Comparison of ENCODE assay signal across 8 mouse cellular contexts in genomic region chr16:35021903-35022241, GRCm38 (mm10). TPM values are rescaled to one million over a fixed set of nuclear protein-coding genes. Genes with fewer than 3 reads are reported as not detected.
DNase-seq lines count a peak whose midpoint lies in the region; ATAC-seq and TF ChIP-seq lines count a peak whose summit lies in the region.

No protein-coding gene starts in this region.

- DNase-seq in heart, postnatal 0 days (ENCODE audit: low spot score), result no peak
- no peak for DNase-seq in heart, adult 8-10 months (ENCODE audit: low spot score)
- no peak for DNase-seq in hindbrain, embryonic 11.5 days (ENCODE audit: low spot score)
- no peak for DNase-seq in midbrain, embryonic 10.5 days (ENCODE audit: low spot score)
- DNase-seq in left cerebral cortex, adult 8-10 months (ENCODE audit: low spot score in 2 of 2), result no peak
- DNase-seq in ovary, postnatal 10 days (ENCODE audit: low spot score), result no peak
- no peak for DNase-seq in thymus, postnatal 36 days

- H3K4me3 ChIP-seq in heart, postnatal 0 days (ENCODE audit: low read depth, low read length), result peak overlapping the region; percentile 87
- H3K4me3 ChIP-seq in bone marrow macrophage, adult 2 months (ENCODE audit: insufficient read depth, low read length), result peak overlapping the region; percentile 53
- H3K4me3 ChIP-seq in hindbrain, embryonic 11.5 days (ENCODE audit: low read depth, low read length), result peak overlapping the region; percentile 90
- H3K4me3 ChIP-seq in midbrain, embryonic 10.5 days, result peak overlapping the region; percentile 86

- no peak for ATAC-seq in heart, postnatal 0 days (ENCODE audit: insufficient read depth, low read depth)
- no peak for ATAC-seq in hindbrain, embryonic 11.5 days (ENCODE audit: low FRiP score)

- H3K4me2 ChIP-seq in heart, postnatal 0 days (ENCODE audit: low read depth, low read length), result peak overlapping the region; percentile 89
- peak overlapping the region; percentile 35; the same call in 1 of the 2 replicates for H3K4me2 ChIP-seq in hindbrain, embryonic 11.5 days (replicated peaks; ENCODE audit: low read depth, low read length)

- no peak overlapping the region for H3K27ac ChIP-seq in heart, postnatal 0 days (ENCODE audit: low read depth)
- no peak overlapping the region for H3K27ac ChIP-seq in bone marrow macrophage, adult 2 months (ENCODE audit: insufficient read depth, low read depth, low read length)
- H3K27ac ChIP-seq in hindbrain, embryonic 11.5 days (ENCODE audit: low read depth, low read length), result no peak overlapping the region
- peak overlapping the region; percentile 92 for H3K27ac ChIP-seq in midbrain, embryonic 10.5 days (replicated peaks)

- H3K27me3 ChIP-seq in heart, postnatal 0 days (ENCODE audit: control insufficient read depth, insufficient read depth, low read length), result 0 out of 2 replicates have a peak, but pooled peaks cover 7% of the 10 kb centered on the region
- no peaks in the 10 kb centered on the region for H3K27me3 ChIP-seq in hindbrain, embryonic 11.5 days (ENCODE audit: control insufficient read depth, insufficient read depth, low read length)
- H3K27me3 ChIP-seq in midbrain, embryonic 10.5 days (ENCODE audit: low read depth, poor library complexity, severe bottlenecking), result peaks cover 39% of the 10 kb centered on the region

- no peak for TF ChIP-seq POLR2A in bone marrow macrophage, adult 2 months (IDR thresholded peaks at IDR 0.05; ENCODE audit: borderline replicate concordance, low read depth, low read length)

- peaks cover 4% of the 10 kb centered on the region; the same call in 1 of the 2 replicates for H3K36me3 ChIP-seq in heart, postnatal 0 days (replicated peaks; ENCODE audit: control insufficient read depth, insufficient read depth, low read length)
- H3K36me3 ChIP-seq in hindbrain, embryonic 11.5 days (ENCODE audit: control insufficient read depth, insufficient read depth, low read length), result no peaks in the 10 kb centered on the region
- peaks cover 18% of the 10 kb centered on the region for H3K36me3 ChIP-seq in midbrain, embryonic 10.5 days

- 52% methylated on average over 5 of the region's 5 CpGs for WGBS in heart, postnatal 0 days
- WGBS in hindbrain, embryonic 11.5 days, result 58% methylated on average over 5 of the region's 5 CpGs
- WGBS in midbrain, embryonic 10.5 days, result 56% methylated on average over 5 of the region's 5 CpGs

- no peaks in the 10 kb centered on the region for H3K9me3 ChIP-seq in heart, postnatal 0 days (replicated peaks; ENCODE audit: control insufficient read depth, low read length)
- H3K9me3 ChIP-seq in hindbrain, embryonic 11.5 days (ENCODE audit: control insufficient read depth, low read length), result no peaks in the 10 kb centered on the region
- H3K9me3 ChIP-seq in midbrain, embryonic 10.5 days (replicated peaks), result no peaks in the 10 kb centered on the region

- no peaks in the 10 kb centered on the region for H3K4me1 ChIP-seq in heart, postnatal 0 days (ENCODE audit: control insufficient read depth, insufficient read depth)
- peaks cover 7% of the 10 kb centered on the region for H3K4me1 ChIP-seq in bone marrow macrophage, adult 2 months (ENCODE audit: control insufficient read depth, insufficient read depth, low read length)
- no peaks in the 10 kb centered on the region for H3K4me1 ChIP-seq in hindbrain, embryonic 11.5 days (replicated peaks; ENCODE audit: control insufficient read depth, insufficient read depth, low read length)
- H3K4me1 ChIP-seq in midbrain, embryonic 10.5 days, result peaks cover 7% of the 10 kb centered on the region; the same call in 1 of the 2 replicates

- TF ChIP-seq CTCF in heart, postnatal 0 days (IDR thresholded peaks at IDR 0.05; ENCODE audit: low read depth), result no peak
- TF ChIP-seq CTCF in bone marrow macrophage, adult 2 months (IDR thresholded peaks at IDR 0.05; ENCODE audit: low read depth, low read length), result no peak

- TF ChIP-seq EP300 in heart, postnatal 0 days (IDR thresholded peaks at IDR 0.05; ENCODE audit: low read depth), result 0 out of 2 replicates have a peak, but pooled peaks have one; percentile 19

- H3K9ac ChIP-seq in heart, postnatal 0 days (replicated peaks; ENCODE audit: low read depth, low read length), result no peak overlapping the region
- no peak overlapping the region for H3K9ac ChIP-seq in hindbrain, embryonic 11.5 days (ENCODE audit: low read depth, low read length)

RNA-seq across cellular contexts. Expression of gene Hacd2, which starts 0.4 kb away (rescaled TPM):
- 2.6 and 6.1 TPM in 2 replicates for total RNA-seq in heart, postnatal 0 days (2014; rRNA removed; ENCODE audit: low replicate concordance)
- polyA plus RNA-seq in heart, postnatal 0 days (2015; fragmentation: Nextera tagmentation; extraction: Ambion mirVana), result 34.1 and 34.2 TPM in 2 replicates
- 1 to 10 TPM; 5.2 to 9.7 (median 8.3) TPM for total RNA-seq in heart, adult 8-10 months (2022)
- 25.6 and 32.6 TPM in 2 replicates for polyA plus RNA-seq in bone marrow macrophage, adult 2 months (2012; ENCODE audit: insufficient read depth, insufficient read length, missing spikeins)
- polyA plus RNA-seq in hindbrain, embryonic 11.5 days (2014; fragmentation: Nextera tagmentation; extraction: Ambion mirVana), result 27.7 and 31.7 TPM in 2 replicates
- 70.4 and 79.0 TPM in 2 replicates for polyA plus RNA-seq in midbrain, embryonic 10.5 days (2016; fragmentation: Nextera tagmentation; extraction: Ambion mirVana)
- total RNA-seq in left cerebral cortex, adult 8-10 months (2022), result 10 to 100 TPM; 26.1 to 37.7 (median 30.3) TPM
